Mouse (Mus musculus) cortical plate, adult 2 months (tissue): ENCODE results near the gene Dido1.

Experiments used
- CTCF ChIP-seq: fragments of 200-500 bp; IDR thresholded peaks from 2 replicates; pipeline ENCODE4 v1.5.1; 2011; ENCODE audit warnings: mild to moderate bottlenecking, control low read depth, low read length; ENCODE audit not compliant: insufficient read depth; ENCODE audit errors: extremely low read depth
- POLR2A ChIP-seq: fragments of 200-500 bp; IDR thresholded peaks from 2 replicates; pipeline ENCODE4 v1.6.1; 2011; ENCODE audit warnings: mild to moderate bottlenecking, low read length, control low read depth; ENCODE audit not compliant: insufficient read depth; ENCODE audit errors: extremely low read depth

DNA sequence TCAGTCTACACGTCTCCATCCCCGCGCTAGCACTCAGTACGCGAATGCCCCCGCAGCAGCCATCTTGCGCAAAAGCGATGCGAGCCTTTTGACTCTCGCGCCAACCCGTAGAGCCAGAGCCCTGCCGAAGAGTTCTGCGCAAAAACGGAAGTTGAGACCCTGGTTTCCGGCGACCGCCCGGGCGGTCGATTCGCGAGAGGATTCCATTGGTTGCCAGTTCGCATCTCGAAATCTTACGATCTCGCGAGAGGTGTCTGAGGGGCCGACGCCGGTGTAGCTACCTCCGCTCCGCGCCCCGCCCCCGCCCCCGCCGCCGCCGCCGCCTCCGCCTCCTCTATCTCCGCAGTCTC lies at the start of gene Dido1, which contains the start of gene Gid8:
- peak; percentile 78 for TF ChIP-seq POLR2A
- TF ChIP-seq CTCF: no peak
